Mouse (Mus musculus) large intestine, adult 2 months (tissue): ENCODE measurements around the gene Olfr887. TPM values are rescaled to one million over a fixed set of nuclear protein-coding genes. Genes with fewer than 3 reads are reported as not detected.

ENCODE experiments used
- DNase-seq: peaks from one replicate; pipeline ENCODE4 v3.0.0-alpha.2; 2012; ENCODE audit warnings: low read depth, low spot score
- WGBS: fragments of 180-500 bp; shearing (Covaris S2); methylation state at CpG from one replicate; pipeline ENCODE4 v1.1.7; 2018; 5-methylcytosine and 5-hydroxymethylcytosine counted together
- polyA plus RNA-seq: library from polyadenylated mRNA; depleted of rRNA; stranded (reverse); fragments of >200 nt; gene quantifications from 2 replicates; pipeline ENCODE4 v1.2.3, GENCODE M21; 2012; rRNA removed

Olfr887 gene
- not detected in 2 replicates for polyA plus RNA-seq

DNA sequence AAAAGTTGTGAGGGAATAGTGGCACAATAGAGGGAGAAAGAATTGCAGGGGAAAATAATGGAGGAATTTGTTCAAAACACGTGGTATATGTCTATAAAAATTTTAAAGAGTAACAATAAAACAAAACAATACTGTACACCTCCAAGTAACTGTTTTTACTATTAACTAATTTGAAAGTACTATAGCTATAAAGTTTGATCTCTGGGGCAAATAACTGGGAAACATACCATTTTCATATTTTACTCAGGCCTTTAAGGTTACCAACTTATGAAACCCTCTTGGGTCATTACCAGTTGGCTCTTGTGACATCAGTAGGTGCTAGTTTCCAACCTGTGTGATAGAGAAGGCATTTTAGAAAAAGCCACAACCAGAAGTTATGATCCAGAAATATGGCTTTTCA, at the start of gene Olfr887:
Gene Olfr887 (plus strand): TSS at position 301 of the 400 bp plus-strand sequence.
- 63% methylated on average over 1 of the region's 1 CpGs for WGBS

GRCm38 (mm10) chr9:38046255-38046654, 37.6 kb upstream of the Olfr887 start, which contains the start of gene Olfr884:
Olfr884 (plus strand) TSS chr9:38046555.
- no peak for DNase-seq
- 63% methylated on average over 1 of the region's 1 CpGs for WGBS

More for the DNA sequence above, at the start of gene Olfr887:
- no peak for DNase-seq

DNA sequence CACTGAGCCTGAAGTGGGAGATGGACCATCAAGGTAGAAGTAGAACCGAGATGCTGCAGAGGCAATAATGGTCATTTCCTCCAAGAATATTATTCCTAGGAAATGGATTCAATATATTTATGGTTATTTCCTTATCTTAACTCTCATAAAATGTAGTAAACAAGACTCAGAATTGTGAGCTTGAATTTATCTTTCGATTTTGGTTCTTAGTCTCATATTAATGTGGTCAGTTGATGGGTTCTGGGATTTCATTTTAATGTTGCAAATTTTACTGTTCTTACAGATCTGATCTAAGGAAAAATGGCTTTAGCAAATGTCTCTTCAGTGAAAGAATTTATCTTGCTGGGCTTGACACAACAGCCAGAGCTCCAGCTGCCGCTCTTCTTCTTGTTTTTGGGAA, 22.9 kb upstream of the Olfr887 start, which contains the start of gene Olfr885:
Gene Olfr885 (plus strand): TSS at position 301 of the 400 bp plus-strand sequence.
- WGBS, result 79% methylated on average over 3 of the region's 3 CpGs

GRCm38 (mm10) chr9:38107828-38108227, 24.0 kb downstream of the Olfr887 start, which contains the start of gene Olfr888:
Olfr888 (plus strand) TSS chr9:38108128.
- WGBS, result 81% methylated on average over 1 of the region's 1 CpGs
- DNase-seq, result no peak

More for the DNA sequence above, 22.9 kb upstream of the Olfr887 start, which contains the start of gene Olfr885:
- DNase-seq, result no peak

GRCm38 (mm10) chr9:38114898-38115297, 31.0 kb downstream of the Olfr887 start, which contains the start of gene Olfr889:
Olfr889 (plus strand) TSS chr9:38115198.
- no peak for DNase-seq

Other genes starting within 250 kb of the Olfr887 start
- gene Olfr877, start 229.8 kb upstream of the Olfr887 start, polyA plus RNA-seq, result not detected in 2 replicates
- gene Olfr145, start 187.3 kb upstream of the Olfr887 start, polyA plus RNA-seq, result not detected in 2 replicates
- gene Olfr878, start 166.2 kb upstream of the Olfr887 start, polyA plus RNA-seq, result not detected in 2 replicates
- gene Olfr881, start 92.2 kb upstream of the Olfr887 start, polyA plus RNA-seq, result not detected in 2 replicates
- gene Olfr883, start 58.3 kb upstream of the Olfr887 start, polyA plus RNA-seq, result not detected in 2 replicates
- gene Olfr884, start 37.5 kb upstream of the Olfr887 start, polyA plus RNA-seq, result not detected in 2 replicates
- not detected in 2 replicates for gene Olfr885, start 22.8 kb upstream of the Olfr887 start, polyA plus RNA-seq
- not detected in 2 replicates for gene Olfr888, start 24.1 kb downstream of the Olfr887 start, polyA plus RNA-seq
- not detected in 2 replicates for gene Olfr889, start 31.1 kb downstream of the Olfr887 start, polyA plus RNA-seq
- not detected in 2 replicates for gene Olfr890, start 58.4 kb downstream of the Olfr887 start, polyA plus RNA-seq
- gene Olfr891, start 96.7 kb downstream of the Olfr887 start, polyA plus RNA-seq, result not detected in 2 replicates
- not detected in 2 replicates for gene Olfr893, start 124.3 kb downstream of the Olfr887 start, polyA plus RNA-seq
- gene Olfr894, start 134.0 kb downstream of the Olfr887 start, polyA plus RNA-seq, result not detected in 2 replicates
- not detected in 2 replicates for gene Olfr143, start 168.7 kb downstream of the Olfr887 start, polyA plus RNA-seq
- not detected in 2 replicates for gene Olfr895, start 183.8 kb downstream of the Olfr887 start, polyA plus RNA-seq
- gene Olfr896-ps1, start 207.0 kb downstream of the Olfr887 start, polyA plus RNA-seq, result not detected in 2 replicates
- gene Olfr25, start 245.0 kb downstream of the Olfr887 start, polyA plus RNA-seq, result not detected in 2 replicates